ENCODE assay signal across 8 mouse cellular contexts in genomic region chr7:29815061-29815784, GRCm38 (mm10). TPM values are rescaled to one million over a fixed set of nuclear protein-coding genes. Genes with fewer than 3 reads are reported as not detected.
DNase-seq lines count a peak whose midpoint lies in the region; ATAC-seq and TF ChIP-seq lines count a peak whose summit lies in the region.

No protein-coding gene starts in this region.

- no peaks in the 10 kb centered on the region for H3K27me3 ChIP-seq in lung, embryonic 15.5 days
- H3K27me3 ChIP-seq in embryonic facial prominence, embryonic 12.5 days = no peaks in the 10 kb centered on the region
- H3K27me3 ChIP-seq in midbrain, postnatal 0 days (ENCODE audit: insufficient read depth, low read length) = no peaks in the 10 kb centered on the region

- peak; percentile 20; the same call in 1 of the 2 replicates for ATAC-seq in lung, embryonic 15.5 days (ENCODE audit: borderline replicate concordance, extremely low read depth, low FRiP score, low TSS enrichment)
- peak; percentile 48 for ATAC-seq in embryonic facial prominence, embryonic 12.5 days (ENCODE audit: insufficient number of reproducible peaks, insufficient read depth, low FRiP score, low TSS enrichment)
- ATAC-seq in midbrain, postnatal 0 days (ENCODE audit: low FRiP score) = peak; percentile 58; the same call in 1 of the 2 replicates

- no peaks in the 10 kb centered on the region for H3K9me3 ChIP-seq in lung, embryonic 15.5 days
- no peaks in the 10 kb centered on the region for H3K9me3 ChIP-seq in embryonic facial prominence, embryonic 12.5 days
- no peaks in the 10 kb centered on the region for H3K9me3 ChIP-seq in midbrain, postnatal 0 days (ENCODE audit: low read length)

- 2% methylated on average over 12 of the region's 12 CpGs for WGBS in lung, embryonic 15.5 days
- 3% methylated on average over 12 of the region's 12 CpGs for WGBS in embryonic facial prominence, embryonic 12.5 days
- 2% methylated on average over 12 of the region's 12 CpGs for WGBS in midbrain, postnatal 0 days

- no peak for TF ChIP-seq CTCF in midbrain, postnatal 0 days (IDR thresholded peaks at IDR 0.05)

- H3K9ac ChIP-seq in lung, embryonic 15.5 days = peak overlapping the region; percentile 73
- peak overlapping the region; percentile 70 for H3K9ac ChIP-seq in embryonic facial prominence, embryonic 12.5 days
- peak overlapping the region; percentile 65 for H3K9ac ChIP-seq in midbrain, postnatal 0 days (replicated peaks; ENCODE audit: low read length, poor library complexity, severe bottlenecking)

- DNase-seq in lung, adult 18-20 months = no peak
- peak; percentile 30 for DNase-seq in induced T-regulatory cell, adult 2 months (ENCODE audit: low read depth)
- peak; percentile 30 for DNase-seq in midbrain, postnatal 0 days (ENCODE audit: low spot score)
- DNase-seq in layer of hippocampus, adult 8-10 months (ENCODE audit: low spot score in 2 of 2) = no peak
- DNase-seq in adrenal gland, postnatal 14 days = no peak
- no peak for DNase-seq in c-Kit-positive CD71-positive TER-119-positive erythroid progenitor cells, embryonic 14.5 days (ENCODE audit: low spot score)

- H3K36me3 ChIP-seq in lung, embryonic 15.5 days = no peaks in the 10 kb centered on the region
- H3K36me3 ChIP-seq in embryonic facial prominence, embryonic 12.5 days = 0 out of 2 replicates have a peak, but pooled peaks cover 5% of the 10 kb centered on the region
- no peaks in the 10 kb centered on the region for H3K36me3 ChIP-seq in midbrain, postnatal 0 days (ENCODE audit: insufficient read depth, low read length)

- peak overlapping the region; percentile 72 for H3K4me3 ChIP-seq in lung, embryonic 15.5 days
- H3K4me3 ChIP-seq in embryonic facial prominence, embryonic 12.5 days = peak overlapping the region; percentile 72
- H3K4me3 ChIP-seq in midbrain, postnatal 0 days (ENCODE audit: low read depth, low read length) = peak overlapping the region; percentile 46

- peak overlapping the region; percentile 72 for H3K4me2 ChIP-seq in lung, embryonic 15.5 days
- H3K4me2 ChIP-seq in embryonic facial prominence, embryonic 12.5 days (replicated peaks) = peak overlapping the region; percentile 78
- peak overlapping the region; percentile 59 for H3K4me2 ChIP-seq in midbrain, postnatal 0 days (ENCODE audit: low read depth, low read length, poor library complexity, severe bottlenecking)

- peak overlapping the region; percentile 91 for H3K27ac ChIP-seq in lung, embryonic 15.5 days
- H3K27ac ChIP-seq in embryonic facial prominence, embryonic 12.5 days = 0 out of 2 replicates have a peak overlapping the region, but pooled peaks have one; percentile 57
- peak overlapping the region; percentile 79 for H3K27ac ChIP-seq in midbrain, postnatal 0 days (ENCODE audit: low read depth, low read length)

- H3K4me1 ChIP-seq in lung, embryonic 15.5 days = peaks cover 31% of the 10 kb centered on the region
- peaks cover 28% of the 10 kb centered on the region for H3K4me1 ChIP-seq in embryonic facial prominence, embryonic 12.5 days
- peaks cover 23% of the 10 kb centered on the region for H3K4me1 ChIP-seq in midbrain, postnatal 0 days (ENCODE audit: insufficient read depth, low read length)

RNA-seq across cellular contexts. Expression of gene Zfp790, which starts 0.7 kb away (rescaled TPM):
- 13.7 and 15.3 TPM in 2 replicates for polyA plus RNA-seq in lung, embryonic 15.5 days (2015; fragmentation: Nextera tagmentation; extraction: Ambion mirVana)
- polyA plus RNA-seq in embryonic facial prominence, embryonic 12.5 days (2016; fragmentation: Nextera tagmentation; extraction: Ambion mirVana) = 17.0 and 20.0 TPM in 2 replicates
- 10.7 and 16.3 TPM in 2 replicates for total RNA-seq in midbrain, postnatal 0 days (2014; rRNA removed)
- 11.7 and 11.9 TPM in 2 replicates for polyA plus RNA-seq in midbrain, postnatal 0 days (2015; fragmentation: Nextera tagmentation; extraction: Ambion mirVana)
- total RNA-seq in layer of hippocampus, adult 8-10 months (2022) = 10 to 100 TPM; 20.7 to 28.9 (median 23.7) TPM
- 13.3 and 14.1 TPM in 2 replicates for total RNA-seq in adrenal gland, postnatal 14 days (2021)

RNA-seq across cellular contexts. Expression of gene Zfp30, which starts 31.4 kb away (rescaled TPM):
- 5.7 and 6.1 TPM in 2 replicates for polyA plus RNA-seq in lung, embryonic 15.5 days (2015; fragmentation: Nextera tagmentation; extraction: Ambion mirVana)
- polyA plus RNA-seq in embryonic facial prominence, embryonic 12.5 days (2016; fragmentation: Nextera tagmentation; extraction: Ambion mirVana) = 10.8 and 11.1 TPM in 2 replicates
- 11.5 and 12.2 TPM in 2 replicates for total RNA-seq in midbrain, postnatal 0 days (2014; rRNA removed)
- polyA plus RNA-seq in midbrain, postnatal 0 days (2015; fragmentation: Nextera tagmentation; extraction: Ambion mirVana) = 12.5 and 13.2 TPM in 2 replicates
- 10 to 100 TPM; 10.2 to 11.7 (median 10.5) TPM for total RNA-seq in layer of hippocampus, adult 8-10 months (2022)
- 3.6 and 4.1 TPM in 2 replicates for total RNA-seq in adrenal gland, postnatal 14 days (2021)

RNA-seq across cellular contexts. Expression of gene Zfp940, which starts 38.2 kb away (rescaled TPM):
- 5.8 and 6.3 TPM in 2 replicates for polyA plus RNA-seq in lung, embryonic 15.5 days (2015; fragmentation: Nextera tagmentation; extraction: Ambion mirVana)
- 8.5 and 8.7 TPM in 2 replicates for polyA plus RNA-seq in embryonic facial prominence, embryonic 12.5 days (2016; fragmentation: Nextera tagmentation; extraction: Ambion mirVana)
- 11.7 and 12.3 TPM in 2 replicates for total RNA-seq in midbrain, postnatal 0 days (2014; rRNA removed)
- 12.7 and 13.1 TPM in 2 replicates for polyA plus RNA-seq in midbrain, postnatal 0 days (2015; fragmentation: Nextera tagmentation; extraction: Ambion mirVana)
- 10 to 100 TPM; 18.6 to 24.0 (median 20.8) TPM for total RNA-seq in layer of hippocampus, adult 8-10 months (2022)
- 1.1 and 3.3 TPM in 2 replicates for total RNA-seq in adrenal gland, postnatal 14 days (2021)

RNA-seq across cellular contexts. Expression of gene Zfp420, which starts 44.6 kb away (rescaled TPM):
- 6.4 and 6.6 TPM in 2 replicates for polyA plus RNA-seq in lung, embryonic 15.5 days (2015; fragmentation: Nextera tagmentation; extraction: Ambion mirVana)
- polyA plus RNA-seq in embryonic facial prominence, embryonic 12.5 days (2016; fragmentation: Nextera tagmentation; extraction: Ambion mirVana) = 10.3 and 11.5 TPM in 2 replicates
- total RNA-seq in midbrain, postnatal 0 days (2014; rRNA removed) = 20.4 and 24.5 TPM in 2 replicates
- polyA plus RNA-seq in midbrain, postnatal 0 days (2015; fragmentation: Nextera tagmentation; extraction: Ambion mirVana) = 14.7 and 16.2 TPM in 2 replicates
- 10 to 100 TPM; 14.9 to 23.0 (median 17.0) TPM for total RNA-seq in layer of hippocampus, adult 8-10 months (2022)
- total RNA-seq in adrenal gland, postnatal 14 days (2021) = 4.3 TPM in 2 replicates

RNA-seq across cellular contexts. Expression of gene Zfp84, which starts 46.9 kb away (rescaled TPM):
- polyA plus RNA-seq in lung, embryonic 15.5 days (2015; fragmentation: Nextera tagmentation; extraction: Ambion mirVana) = 12.1 and 12.9 TPM in 2 replicates
- polyA plus RNA-seq in embryonic facial prominence, embryonic 12.5 days (2016; fragmentation: Nextera tagmentation; extraction: Ambion mirVana) = 12.6 and 14.6 TPM in 2 replicates
- total RNA-seq in midbrain, postnatal 0 days (2014; rRNA removed) = 11.8 and 13.9 TPM in 2 replicates
- 5.9 and 6.8 TPM in 2 replicates for polyA plus RNA-seq in midbrain, postnatal 0 days (2015; fragmentation: Nextera tagmentation; extraction: Ambion mirVana)
- total RNA-seq in layer of hippocampus, adult 8-10 months (2022) = 10 to 100 TPM; 17.7 to 18.8 (median 18.2) TPM
- total RNA-seq in adrenal gland, postnatal 14 days (2021) = 14.6 and 15.4 TPM in 2 replicates

Comparison
In these comparisons a context has a peak if more than half of its experiments do, and no peak if none do; other contexts are left out.
1. DNase-seq: peak in induced T-regulatory cell, adult 2 months (single experiment) and midbrain, postnatal 0 days (single experiment); none in lung, adult 18-20 months (0 of 2), layer of hippocampus, adult 8-10 months (0 of 2), adrenal gland, postnatal 14 days (single experiment) and c-Kit-positive CD71-positive TER-119-positive erythroid progenitor cells, embryonic 14.5 days (single experiment).
2. Peak in every context shown above with its lines, with median percentiles within 50 percentile points of each other: ATAC-seq, H3K27ac ChIP-seq, H3K4me2 ChIP-seq, H3K4me3 ChIP-seq and H3K9ac ChIP-seq.